Mouse (Mus musculus): ENCODE measurements at regions not wholly inside any gene's neighbourhood (a gene's known extent, or its start where the extent isn't known, plus 50 kb on each side); places are given as distances from the start of the nearest gene placed in this dataset.

DNA sequence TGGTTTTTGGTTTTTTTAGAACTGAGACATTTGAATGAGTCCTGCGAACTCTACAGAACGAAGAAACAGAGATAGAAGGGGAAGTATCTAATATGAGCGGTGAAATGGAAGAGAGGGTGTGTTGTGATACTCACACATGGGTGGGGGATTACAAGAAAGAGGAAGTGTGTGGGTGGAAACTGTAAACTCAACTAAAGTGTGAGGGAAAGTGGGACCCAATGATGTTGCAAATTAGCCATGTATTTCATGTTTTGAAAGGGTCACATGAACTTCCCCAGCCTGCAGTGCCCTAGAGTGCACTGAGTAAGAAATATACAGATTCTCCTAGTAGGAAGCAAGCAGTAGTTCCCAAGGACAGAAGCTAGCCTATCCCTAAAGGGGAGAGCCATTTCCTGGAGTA is 524.3 kb upstream of the Cdh5 start:
- H3K36me3 ChIP-seq, result no peaks in the 10 kb centered on the region
- H3K4me2 ChIP-seq, result no peak overlapping the region
- no peak overlapping the region for H3K9ac ChIP-seq (replicated peaks)
- no peaks in the 10 kb centered on the region for H3K27me3 ChIP-seq
- no peak overlapping the region for H3K4me3 ChIP-seq (replicated peaks)
- H3K4me1 ChIP-seq (replicated peaks), result peaks cover 5% of the 10 kb centered on the region
- ATAC-seq (ENCODE audit: insufficient number of reproducible peaks, insufficient read depth, low FRiP score, low TSS enrichment, low read depth), result no peak
- H3K27ac ChIP-seq, result no peak overlapping the region
- H3K9me3 ChIP-seq, result no peaks in the 10 kb centered on the region
- 96% methylated on average over 3 of the region's 3 CpGs for WGBS

DNA sequence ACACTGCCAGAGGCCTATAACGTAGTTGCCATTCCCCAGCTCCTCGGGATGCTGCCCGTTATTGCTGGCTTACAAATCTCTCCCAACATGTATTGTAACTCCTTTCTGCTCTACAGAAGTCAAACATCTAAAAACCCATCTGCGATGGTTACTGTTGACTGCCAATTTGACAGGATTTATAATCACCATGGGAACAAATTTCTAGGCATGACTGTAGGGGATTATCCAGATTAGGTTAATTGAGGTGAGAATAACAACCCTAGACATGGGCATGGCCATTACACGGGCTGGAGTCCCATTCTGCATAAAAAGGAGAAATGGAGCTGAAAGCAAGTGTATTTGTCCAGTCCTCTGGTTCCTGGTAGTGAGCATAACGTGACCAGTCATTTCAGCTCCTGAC is 523.4 kb upstream of the Cdh5 start:
- no peaks in the 10 kb centered on the region for H3K36me3 ChIP-seq
- WGBS, result 85% methylated on average over 6 of the region's 6 CpGs
- H3K4me2 ChIP-seq, result no peak overlapping the region

DNA sequence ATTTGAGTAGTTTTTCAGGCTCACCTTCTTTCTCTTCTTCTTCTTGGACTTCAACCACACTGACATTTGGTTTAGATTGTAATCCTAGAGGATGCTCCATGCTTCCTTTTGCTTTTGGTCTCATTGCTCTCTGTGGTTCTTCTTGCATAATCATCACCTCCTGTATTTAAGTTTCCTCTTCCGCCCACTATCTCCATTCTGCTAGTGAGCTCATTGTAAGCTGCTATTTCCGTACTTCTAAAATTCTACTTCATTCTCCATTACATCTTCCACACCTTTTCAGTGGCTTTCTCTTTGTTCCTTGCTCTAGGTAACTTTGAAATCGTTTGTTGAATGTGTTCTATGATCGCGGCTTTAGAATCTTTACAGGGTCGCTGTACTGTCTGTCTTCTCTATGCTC is 493.1 kb upstream of the Cdh5 start:
- H3K27ac ChIP-seq, result no peak overlapping the region
- no peaks in the 10 kb centered on the region for H3K4me1 ChIP-seq (replicated peaks)
- WGBS, result 92% methylated on average over 6 of the region's 6 CpGs
- no peak for ATAC-seq (ENCODE audit: insufficient number of reproducible peaks, insufficient read depth, low FRiP score, low TSS enrichment, low read depth)
- no peak overlapping the region for H3K4me2 ChIP-seq
- H3K27me3 ChIP-seq, result no peaks in the 10 kb centered on the region
- no peaks in the 10 kb centered on the region for H3K36me3 ChIP-seq
- no peaks in the 10 kb centered on the region for H3K9me3 ChIP-seq
- no peak overlapping the region for H3K4me3 ChIP-seq (replicated peaks)
- no peak overlapping the region for H3K9ac ChIP-seq (replicated peaks)

More for the DNA sequence above, 523.4 kb upstream of the Cdh5 start:
- Histone ChIP-seq H3K4me3 (replicated peaks) (no peak overlapping the region), H3K4me1 (replicated peaks) (peaks cover 14% of the 10 kb centered on the region), H3K27ac (no peak overlapping the region), H3K27me3 (no peaks in the 10 kb centered on the region), H3K9ac (replicated peaks) (no peak overlapping the region), H3K9me3 (no peaks in the 10 kb centered on the region)
- ATAC-seq (ENCODE audit: insufficient number of reproducible peaks, insufficient read depth, low FRiP score, low TSS enrichment, low read depth), result no peak

DNA sequence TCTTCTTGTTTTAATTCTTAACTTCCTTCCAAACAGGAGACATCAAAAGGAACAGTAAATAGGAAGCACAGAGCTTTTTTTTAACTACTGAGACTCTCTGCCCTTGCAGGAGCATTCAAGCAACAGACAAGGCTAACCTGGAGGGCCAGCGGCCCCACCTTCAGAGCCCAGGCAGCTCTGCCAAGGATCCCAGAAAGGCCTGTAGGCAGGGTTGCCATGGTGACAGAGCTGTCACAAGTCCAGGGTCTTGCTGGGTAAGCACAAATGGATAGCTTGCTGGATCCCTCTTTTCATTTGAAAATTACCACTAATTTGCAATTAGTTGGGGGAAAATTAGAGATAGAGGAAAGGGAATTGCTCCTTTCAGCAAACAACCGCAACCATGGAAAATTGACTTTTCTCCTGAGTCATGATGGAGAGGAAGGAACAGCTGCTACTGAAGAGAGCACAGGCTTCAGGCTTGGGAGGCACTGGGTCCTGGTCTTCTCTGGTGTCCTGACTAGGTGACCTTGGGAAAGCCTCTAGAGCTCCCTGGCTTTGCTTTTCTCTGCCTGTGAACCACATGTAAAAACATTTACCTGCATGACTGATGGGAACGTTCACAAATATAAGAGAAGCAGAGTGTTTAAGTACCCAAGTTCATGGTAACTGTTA is 477.5 kb upstream of the Cdh5 start:
- Histone ChIP-seq H3K27ac (no peak overlapping the region), H3K4me1 (replicated peaks) (0 out of 2 replicates have a peak, but pooled peaks cover 2% of the 10 kb centered on the region), H3K4me2 (no peak overlapping the region), H3K36me3 (no peaks in the 10 kb centered on the region), H3K9me3 (no peaks in the 10 kb centered on the region), H3K27me3 (no peaks in the 10 kb centered on the region), H3K4me3 (replicated peaks) (no peak overlapping the region), H3K9ac (replicated peaks) (no peak overlapping the region)
- 49% methylated on average over 3 of the region's 3 CpGs for WGBS
- no peak for ATAC-seq (ENCODE audit: insufficient number of reproducible peaks, insufficient read depth, low FRiP score, low TSS enrichment, low read depth)

DNA sequence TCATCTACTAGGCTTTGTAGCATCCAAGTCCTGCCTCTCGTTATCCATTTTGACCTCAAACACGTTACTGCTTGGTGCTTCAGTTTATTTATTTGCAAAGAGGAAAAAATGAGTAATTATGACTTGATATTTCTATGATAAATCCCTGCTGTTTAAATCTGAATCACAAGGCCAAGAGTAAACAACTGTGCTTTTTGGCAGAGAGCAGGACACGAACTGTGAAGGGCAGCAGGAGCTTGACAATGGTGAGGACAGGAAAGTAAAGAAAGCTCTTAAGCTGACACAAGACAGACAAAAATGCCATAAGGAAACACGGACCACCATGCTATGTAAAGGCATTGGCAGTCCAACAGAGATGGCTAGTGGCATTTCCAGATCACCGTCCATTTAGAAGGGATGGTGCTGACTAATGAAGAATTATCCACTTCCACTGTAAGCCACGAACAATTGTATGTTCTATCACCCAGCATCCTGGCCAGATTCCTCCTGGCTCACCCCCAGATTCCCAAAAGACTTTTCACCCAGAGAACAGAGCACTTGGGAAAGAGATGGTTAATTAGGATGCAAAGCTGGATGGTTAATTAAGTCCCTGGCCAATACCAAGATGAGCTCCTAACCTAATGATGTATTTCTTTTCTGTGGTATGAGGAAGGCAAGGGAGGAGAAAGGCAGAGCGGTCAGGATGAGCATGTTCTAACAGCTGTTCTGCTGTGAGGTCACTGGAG is 476.1 kb upstream of the Cdh5 start:
- Histone ChIP-seq H3K27ac (no peak overlapping the region), H3K4me1 (replicated peaks) (0 out of 2 replicates have a peak, but pooled peaks cover 2% of the 10 kb centered on the region), H3K9ac (replicated peaks) (no peak overlapping the region), H3K4me2 (no peak overlapping the region), H3K36me3 (no peaks in the 10 kb centered on the region), H3K9me3 (no peaks in the 10 kb centered on the region), H3K27me3 (no peaks in the 10 kb centered on the region), H3K4me3 (replicated peaks) (no peak overlapping the region)
- no peak for ATAC-seq (ENCODE audit: insufficient number of reproducible peaks, insufficient read depth, low FRiP score, low TSS enrichment, low read depth)
- 80% methylated on average over 7 of the region's 7 CpGs for WGBS

DNA sequence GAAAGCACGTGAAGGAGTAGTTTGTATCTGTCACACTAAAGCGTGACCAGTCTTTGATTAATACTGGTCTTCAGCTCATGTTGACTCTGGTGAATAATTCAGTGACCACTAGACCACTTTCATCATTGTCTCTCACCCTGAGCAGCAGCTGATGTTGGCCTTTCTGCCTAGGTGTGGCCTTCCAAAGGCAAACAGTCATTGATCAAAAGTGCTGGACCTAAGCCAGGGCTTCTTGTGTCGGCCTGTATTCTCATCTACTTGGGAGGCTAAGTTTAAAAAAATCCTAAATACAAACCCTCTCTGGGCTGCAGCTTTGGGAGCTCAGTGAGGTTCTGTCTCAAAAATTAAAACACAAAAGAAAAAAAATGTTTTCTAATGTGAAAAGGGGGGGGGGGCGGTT is 475.0 kb upstream of the Cdh5 start:
- no peak overlapping the region for H3K9ac ChIP-seq (replicated peaks)
- no peak overlapping the region for H3K27ac ChIP-seq
- H3K4me1 ChIP-seq (replicated peaks), result 0 out of 2 replicates have a peak, but pooled peaks cover 2% of the 10 kb centered on the region
- H3K27me3 ChIP-seq, result no peaks in the 10 kb centered on the region
- H3K36me3 ChIP-seq, result no peaks in the 10 kb centered on the region
- no peak overlapping the region for H3K4me3 ChIP-seq (replicated peaks)
- no peak for ATAC-seq (ENCODE audit: insufficient number of reproducible peaks, insufficient read depth, low FRiP score, low TSS enrichment, low read depth)
- H3K4me2 ChIP-seq, result no peak overlapping the region
- H3K9me3 ChIP-seq, result no peaks in the 10 kb centered on the region
- 71% methylated on average over 4 of the region's 4 CpGs for WGBS

DNA sequence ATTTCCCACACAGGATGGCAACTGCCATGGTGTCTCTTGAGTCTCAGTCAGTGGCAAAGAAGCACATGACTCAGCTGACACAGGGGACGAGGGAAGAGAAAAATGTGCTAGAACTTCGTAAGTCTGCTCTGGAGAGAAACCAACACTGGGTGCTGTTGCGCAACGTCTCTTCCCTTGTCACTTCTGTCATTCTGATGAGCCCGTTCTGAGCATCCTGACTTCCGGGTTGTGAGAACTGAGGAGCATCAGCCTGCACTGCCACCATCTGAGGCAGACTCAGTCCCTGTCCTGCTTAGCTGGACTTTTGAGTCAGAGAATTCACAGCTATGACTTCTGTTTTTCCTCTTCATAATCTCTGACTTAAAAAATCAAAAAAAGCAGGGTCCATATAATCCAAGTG is 468.9 kb upstream of the Cdh5 start:
- no peaks in the 10 kb centered on the region for H3K9me3 ChIP-seq
- peaks cover 4% of the 10 kb centered on the region; the same call in 1 of the 2 replicates for H3K4me1 ChIP-seq (replicated peaks)
- no peaks in the 10 kb centered on the region for H3K27me3 ChIP-seq
- no peak for ATAC-seq (ENCODE audit: insufficient number of reproducible peaks, insufficient read depth, low FRiP score, low TSS enrichment, low read depth)
- no peak overlapping the region for H3K4me2 ChIP-seq
- H3K27ac ChIP-seq, result no peak overlapping the region
- H3K4me3 ChIP-seq (replicated peaks), result no peak overlapping the region
- H3K9ac ChIP-seq (replicated peaks), result no peak overlapping the region
- no peaks in the 10 kb centered on the region for H3K36me3 ChIP-seq
- WGBS, result 82% methylated on average over 6 of the region's 6 CpGs

DNA sequence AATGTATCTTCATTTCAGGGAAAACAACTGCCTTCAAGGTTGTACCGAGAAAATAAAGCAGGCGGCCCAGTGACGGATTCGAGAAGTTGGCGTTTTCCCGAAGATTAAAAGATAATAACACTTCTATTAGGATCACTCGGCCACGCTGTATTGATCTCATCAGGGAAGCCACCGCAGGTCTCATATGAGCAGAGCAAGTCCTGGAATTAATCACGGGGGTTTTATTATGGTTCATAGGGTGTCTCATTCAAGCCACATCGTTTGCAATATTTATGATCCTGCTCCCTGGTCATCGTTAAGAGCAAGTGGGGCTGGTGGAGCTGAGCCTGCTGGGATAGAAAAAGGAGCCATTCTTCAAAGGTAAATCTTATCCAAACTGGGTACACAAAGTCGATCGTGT is 466.5 kb upstream of the Cdh5 start:
- Histone ChIP-seq H3K27me3 (no peaks in the 10 kb centered on the region), H3K9ac (replicated peaks) (no peak overlapping the region), H3K4me1 (replicated peaks) (peaks cover 4% of the 10 kb centered on the region; the same call in 1 of the 2 replicates), H3K4me2 (no peak overlapping the region), H3K4me3 (replicated peaks) (no peak overlapping the region), H3K9me3 (no peaks in the 10 kb centered on the region), H3K36me3 (no peaks in the 10 kb centered on the region), H3K27ac (no peak overlapping the region)
- no peak for ATAC-seq (ENCODE audit: insufficient number of reproducible peaks, insufficient read depth, low FRiP score, low TSS enrichment, low read depth)
- 34% methylated on average over 14 of the region's 14 CpGs for WGBS

DNA sequence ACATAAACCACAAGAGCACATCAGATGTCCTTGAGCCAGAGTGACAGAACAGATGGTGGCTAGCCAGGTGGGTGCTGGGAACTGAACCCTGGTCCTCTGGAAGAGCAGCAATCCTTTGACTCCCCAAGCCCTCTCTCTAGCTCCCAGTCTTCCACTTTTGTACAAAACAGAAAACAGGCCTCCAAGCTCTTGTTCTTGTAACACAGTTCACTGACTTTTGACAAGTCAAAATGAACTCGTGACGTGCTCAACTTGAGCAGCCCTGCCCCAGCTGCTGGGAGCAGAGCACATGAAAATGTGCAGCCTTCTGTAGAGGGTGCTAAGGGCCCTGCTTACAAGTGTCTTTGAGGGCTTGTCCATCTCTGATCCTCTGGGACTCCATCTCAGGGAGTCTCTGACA is 457.8 kb upstream of the Cdh5 start:
- no peaks in the 10 kb centered on the region for H3K9me3 ChIP-seq
- H3K9ac ChIP-seq (replicated peaks), result no peak overlapping the region
- WGBS, result 92% methylated on average over 2 of the region's 2 CpGs
- no peak for ATAC-seq (ENCODE audit: insufficient number of reproducible peaks, insufficient read depth, low FRiP score, low TSS enrichment, low read depth)
- no peak overlapping the region for H3K4me3 ChIP-seq (replicated peaks)
- no peaks in the 10 kb centered on the region for H3K27me3 ChIP-seq
- H3K4me1 ChIP-seq (replicated peaks), result no peaks in the 10 kb centered on the region
- no peak overlapping the region for H3K27ac ChIP-seq
- H3K4me2 ChIP-seq, result no peak overlapping the region
- H3K36me3 ChIP-seq, result no peaks in the 10 kb centered on the region

DNA sequence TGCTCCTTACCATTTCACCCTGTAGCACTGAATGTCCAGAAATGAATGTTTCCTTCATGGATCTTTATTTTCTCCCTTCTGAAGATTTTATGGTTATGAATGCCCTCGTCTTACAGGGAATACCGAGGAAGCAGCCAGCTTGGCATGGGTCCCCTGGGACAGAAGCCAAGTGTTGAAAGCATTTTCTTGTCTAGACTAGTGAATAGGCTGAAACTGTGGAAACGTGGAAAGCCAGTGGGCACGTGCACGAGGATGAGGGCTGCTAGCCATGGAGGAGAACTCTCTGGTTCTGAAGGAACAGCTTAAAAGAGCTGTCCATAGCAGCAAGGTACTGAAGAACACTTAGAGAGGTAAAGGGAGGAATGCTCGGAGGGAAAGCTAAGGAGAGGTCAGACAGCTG is 457.3 kb upstream of the Cdh5 start:
- Histone ChIP-seq H3K36me3 (no peaks in the 10 kb centered on the region), H3K4me2 (no peak overlapping the region), H3K4me3 (replicated peaks) (no peak overlapping the region), H3K27ac (no peak overlapping the region), H3K27me3 (no peaks in the 10 kb centered on the region), H3K9ac (replicated peaks) (no peak overlapping the region), H3K4me1 (replicated peaks) (no peaks in the 10 kb centered on the region), H3K9me3 (no peaks in the 10 kb centered on the region)
- ATAC-seq (ENCODE audit: insufficient number of reproducible peaks, insufficient read depth, low FRiP score, low TSS enrichment, low read depth), result no peak
- WGBS, result 73% methylated on average over 6 of the region's 6 CpGs

DNA sequence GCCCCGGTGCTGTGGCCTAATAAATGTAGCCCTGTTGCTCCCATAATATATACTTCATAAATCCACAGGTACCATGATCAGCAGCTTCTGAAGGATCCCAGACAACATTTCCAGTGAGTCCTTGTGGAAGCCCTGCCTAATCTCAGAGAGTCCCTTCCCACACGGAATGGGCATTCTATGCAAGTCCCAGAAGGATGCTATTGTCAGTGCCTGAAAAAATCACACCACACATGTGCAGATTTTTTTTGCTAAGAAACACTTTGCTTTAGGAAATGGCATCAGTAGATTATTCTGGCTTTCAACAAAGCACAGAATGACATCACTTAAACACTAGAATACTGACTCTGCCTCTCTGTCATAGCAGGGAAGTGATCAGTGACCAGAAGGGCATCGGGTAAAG is 456.6 kb upstream of the Cdh5 start:
- no peak for ATAC-seq (ENCODE audit: insufficient number of reproducible peaks, insufficient read depth, low FRiP score, low TSS enrichment, low read depth)
- H3K27ac ChIP-seq, result no peak overlapping the region
- 83% methylated on average over 3 of the region's 3 CpGs for WGBS
- H3K27me3 ChIP-seq, result no peaks in the 10 kb centered on the region
- no peak overlapping the region for H3K4me3 ChIP-seq (replicated peaks)
- H3K9ac ChIP-seq (replicated peaks), result no peak overlapping the region
- H3K36me3 ChIP-seq, result no peaks in the 10 kb centered on the region
- H3K4me2 ChIP-seq, result no peak overlapping the region
- no peaks in the 10 kb centered on the region for H3K4me1 ChIP-seq (replicated peaks)
- no peaks in the 10 kb centered on the region for H3K9me3 ChIP-seq

DNA sequence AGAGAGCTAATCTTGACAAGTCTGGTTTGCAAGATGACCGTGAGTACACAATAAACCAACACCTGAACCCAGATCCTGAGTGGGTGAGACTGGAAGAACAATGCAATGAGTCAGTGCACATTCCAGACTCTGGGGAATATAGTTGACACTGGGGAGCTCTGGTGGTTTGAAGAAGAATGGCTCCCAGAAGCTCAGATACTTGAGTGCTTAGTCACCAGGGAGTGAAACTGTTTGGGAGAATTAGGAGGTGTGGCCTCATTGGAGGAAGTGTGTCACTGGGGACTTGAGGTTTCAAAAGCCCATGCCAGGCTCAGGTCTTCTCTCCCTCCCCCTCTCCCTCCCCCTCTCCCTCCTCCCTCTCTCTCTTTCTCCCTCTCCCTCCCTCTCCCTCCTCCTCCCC is 436.6 kb upstream of the Cdh5 start:
- no peaks in the 10 kb centered on the region for H3K4me1 ChIP-seq (replicated peaks)
- no peaks in the 10 kb centered on the region for H3K36me3 ChIP-seq
- no peak overlapping the region for H3K4me3 ChIP-seq (replicated peaks)
- no peak overlapping the region for H3K9ac ChIP-seq (replicated peaks)
- no peaks in the 10 kb centered on the region for H3K27me3 ChIP-seq
- H3K4me2 ChIP-seq, result no peak overlapping the region
- H3K9me3 ChIP-seq, result no peaks in the 10 kb centered on the region
- ATAC-seq (ENCODE audit: insufficient number of reproducible peaks, insufficient read depth, low FRiP score, low TSS enrichment, low read depth), result no peak
- 82% methylated on average over 1 of the region's 1 CpGs for WGBS
- no peak overlapping the region for H3K27ac ChIP-seq

All from limb, embryonic 12.5 days (tissue).